Mouse (Mus musculus) heart, adult 11 months (tissue): ENCODE data around the gene Bicdl1.

Source experiments
- DNase-seq: peaks from one replicate; pipeline ENCODE4 v3.0.0; 2022

The Bicdl1 gene

DNA sequence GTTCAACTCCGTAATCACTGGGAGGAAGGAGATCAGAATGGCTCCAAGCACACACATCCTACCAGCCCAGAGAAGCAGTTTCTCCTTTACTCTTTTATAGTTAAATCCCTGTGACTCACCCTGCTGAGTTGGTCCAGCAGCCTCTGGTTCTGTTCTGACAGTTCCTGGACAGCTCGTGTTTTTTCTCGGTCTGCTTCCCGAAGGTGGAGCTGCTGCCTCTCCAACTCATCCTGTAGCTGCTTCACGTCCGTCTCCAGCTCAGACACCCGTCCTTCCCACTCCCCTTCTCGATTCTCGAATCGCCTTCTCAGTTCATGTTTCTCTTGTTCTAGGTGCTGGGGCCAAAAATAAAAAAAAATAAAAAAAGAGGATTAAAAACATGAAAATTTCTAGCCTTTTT lies 7.0 kb downstream of the Bicdl1 start:
- DNase-seq: peak; percentile 77

GRCm38 (mm10) chr5:115722188-115722959 lies 9.0 kb downstream of the Bicdl1 start:
- DNase-seq: no peak

- DNase-seq: no peak
Measured at GRCm38 (mm10) chr5:115720761-115721160, 10.7 kb downstream of the Bicdl1 start.

- DNase-seq: no peak
Measured at GRCm38 (mm10) chr5:115717693-115718092, 13.7 kb downstream of the Bicdl1 start.

GRCm38 (mm10) chr5:115717106-115717505 lies 14.3 kb downstream of the Bicdl1 start:
- DNase-seq: no peak

- no peak for DNase-seq
Measured at GRCm38 (mm10) chr5:115716426-115716825, 15.0 kb downstream of the Bicdl1 start.

- DNase-seq: peak; percentile 55
Measured at GRCm38 (mm10) chr5:115714761-115715160, 16.7 kb downstream of the Bicdl1 start.

DNA sequence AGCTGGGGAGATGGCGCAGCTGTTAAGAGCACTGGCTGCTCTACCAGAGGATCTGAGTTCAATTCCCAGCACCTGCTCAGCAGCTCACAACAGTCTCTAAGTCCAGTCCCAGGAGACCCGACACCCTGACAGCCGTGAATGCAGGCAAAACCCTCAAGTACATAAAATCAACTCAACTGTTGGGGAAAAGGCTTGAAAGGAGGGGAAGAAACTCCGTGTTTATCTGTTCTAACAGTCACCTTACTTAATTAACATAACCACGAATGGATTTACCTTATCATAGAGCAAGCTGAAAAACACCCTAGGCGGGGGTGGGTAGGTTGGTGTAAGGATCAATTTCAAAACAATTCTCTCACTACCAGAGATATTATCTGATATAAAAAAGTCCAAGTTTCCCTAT lies 18.9 kb downstream of the Bicdl1 start:
- DNase-seq: peak; percentile 53

DNA sequence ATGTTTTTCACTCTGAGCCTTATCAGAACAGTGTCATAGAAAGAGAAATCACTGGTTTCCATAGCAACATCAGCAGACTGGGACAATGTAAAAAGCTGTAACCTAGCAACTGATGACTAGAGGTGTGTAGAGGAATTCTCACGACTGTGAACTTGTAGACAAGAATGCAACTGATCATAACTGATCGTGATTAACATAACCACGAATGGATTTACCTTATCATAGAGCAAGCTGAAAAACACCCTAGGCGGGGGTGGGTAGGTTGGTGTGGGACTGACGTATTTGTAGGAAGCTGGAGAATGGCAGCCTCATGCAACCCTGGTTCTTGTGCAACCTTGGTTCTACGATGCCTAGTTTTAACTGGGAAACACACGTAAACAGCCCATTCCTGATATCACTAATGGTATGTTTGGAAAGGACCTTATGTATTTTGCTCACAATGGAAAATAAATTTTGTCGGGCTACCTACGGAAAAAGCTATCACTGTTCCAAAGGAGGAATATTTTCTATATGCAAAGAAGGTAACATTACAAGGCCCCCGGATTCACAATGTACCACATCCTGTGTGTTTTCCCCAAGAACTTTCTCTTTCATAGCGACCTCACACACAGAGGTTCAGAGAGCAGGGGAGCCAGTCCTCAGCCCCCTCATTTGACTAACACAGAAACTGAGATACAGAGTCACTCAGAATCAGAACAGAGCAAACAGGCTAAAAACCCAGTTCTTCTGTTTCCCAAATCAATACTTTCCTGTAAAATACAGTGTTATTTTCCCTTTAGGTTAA lies 19.6 kb downstream of the Bicdl1 start:
- peak; percentile 41 for DNase-seq

DNA sequence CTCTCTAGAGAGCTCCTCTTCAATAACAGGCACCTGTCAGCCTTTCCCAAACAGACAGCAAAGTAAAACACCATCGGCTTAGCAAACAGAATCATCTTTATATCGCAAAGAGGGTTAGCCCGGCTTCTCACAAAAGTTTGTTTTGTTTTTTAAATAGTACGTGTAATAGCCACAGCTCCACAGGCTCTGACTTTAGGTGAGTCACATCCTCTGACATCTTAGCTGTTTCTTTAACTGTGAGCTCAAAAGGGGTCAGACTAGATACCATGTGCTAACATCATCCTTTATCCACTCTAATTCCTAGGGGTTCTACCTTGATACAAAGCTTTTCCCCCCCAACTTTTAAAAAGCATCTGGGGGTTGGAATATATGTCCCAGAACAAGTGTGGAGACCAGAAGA lies 21.2 kb downstream of the Bicdl1 start:
- DNase-seq: no peak

DNA sequence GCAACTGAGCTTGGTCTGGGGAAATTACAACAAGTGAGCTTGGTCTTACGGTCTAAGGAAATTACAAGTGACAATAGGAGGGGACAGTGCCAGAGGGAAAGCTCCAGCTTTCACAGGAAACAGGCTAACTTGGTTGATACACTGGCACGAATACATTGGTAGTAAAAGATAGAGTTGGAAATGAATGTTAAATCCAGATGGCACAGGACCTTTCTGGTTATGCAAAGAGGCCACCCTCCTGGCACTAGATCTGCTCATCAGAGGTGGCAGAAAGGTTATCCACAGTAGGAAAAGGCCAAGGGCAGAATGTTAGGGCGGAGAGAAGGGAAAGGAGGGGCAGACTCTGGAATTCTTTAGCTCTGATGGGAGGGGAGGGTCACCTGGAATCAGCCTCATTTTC lies 22.5 kb downstream of the Bicdl1 start:
- peak; percentile 33 for DNase-seq

GRCm38 (mm10) chr5:115701981-115702380 lies 29.4 kb downstream of the Bicdl1 start:
- no peak for DNase-seq

GRCm38 (mm10) chr5:115701215-115701614 lies 30.2 kb downstream of the Bicdl1 start:
- peak; percentile 31 for DNase-seq

DNA sequence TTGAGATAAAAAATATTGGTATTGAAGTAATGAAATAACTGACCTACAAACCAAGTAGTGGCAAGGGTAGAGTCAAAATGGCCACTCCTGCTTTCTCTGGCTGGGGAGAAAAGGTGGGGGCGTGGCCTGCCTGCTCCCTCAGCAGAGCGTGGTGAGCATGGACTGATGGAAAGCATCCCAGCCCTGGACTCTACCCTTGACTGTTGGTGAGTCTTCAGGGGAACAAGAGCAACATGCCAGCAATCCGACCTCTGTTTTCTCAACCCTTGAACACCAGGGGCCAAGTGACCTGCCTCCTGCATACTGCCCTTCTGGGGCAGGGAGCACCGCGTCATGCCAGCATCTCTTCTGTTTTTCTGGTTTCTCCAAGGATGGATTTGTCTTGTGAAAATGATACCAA lies 34.6 kb downstream of the Bicdl1 start:
- no peak for DNase-seq

DNA sequence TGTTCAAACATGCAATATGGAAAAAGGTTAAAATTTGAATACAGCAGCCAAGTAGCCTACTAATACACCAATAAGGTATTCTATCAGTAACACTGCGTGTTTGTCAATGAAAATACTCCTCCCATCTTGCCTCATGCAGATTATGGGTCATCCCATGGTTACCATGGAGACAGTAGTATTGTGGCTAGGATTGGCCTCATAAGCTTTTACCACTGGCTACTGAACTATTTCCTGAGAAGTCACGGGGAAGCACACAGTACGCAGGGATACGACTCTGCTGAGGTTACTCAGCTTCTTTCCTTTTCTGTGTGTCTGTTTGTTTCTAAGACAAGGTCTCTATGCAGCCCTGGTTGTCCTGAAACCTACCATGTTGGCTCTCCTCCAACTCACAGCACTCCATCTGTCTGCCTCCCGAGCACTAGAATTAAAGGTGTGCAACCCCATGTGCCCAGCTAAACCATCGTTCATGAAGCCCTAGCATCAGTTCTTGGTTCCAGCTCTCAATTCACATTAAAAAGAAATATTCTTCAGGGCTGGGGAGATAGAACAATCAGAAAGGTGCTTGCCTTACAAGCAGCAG lies 36.1 kb downstream of the Bicdl1 start:
- peak; percentile 9 for DNase-seq

- DNase-seq: peak; percentile 74
Measured at GRCm38 (mm10) chr5:115693271-115693670, 38.1 kb downstream of the Bicdl1 start.

- peak; percentile 87 for DNase-seq
Measured at GRCm38 (mm10) chr5:115686716-115687115, 44.7 kb downstream of the Bicdl1 start.

- peak; percentile 70 for DNase-seq
Measured at GRCm38 (mm10) chr5:115685126-115685525, 46.3 kb downstream of the Bicdl1 start.

- DNase-seq: peak; percentile 62
Measured at GRCm38 (mm10) chr5:115671846-115672245, 59.6 kb downstream of the Bicdl1 start.

DNA sequence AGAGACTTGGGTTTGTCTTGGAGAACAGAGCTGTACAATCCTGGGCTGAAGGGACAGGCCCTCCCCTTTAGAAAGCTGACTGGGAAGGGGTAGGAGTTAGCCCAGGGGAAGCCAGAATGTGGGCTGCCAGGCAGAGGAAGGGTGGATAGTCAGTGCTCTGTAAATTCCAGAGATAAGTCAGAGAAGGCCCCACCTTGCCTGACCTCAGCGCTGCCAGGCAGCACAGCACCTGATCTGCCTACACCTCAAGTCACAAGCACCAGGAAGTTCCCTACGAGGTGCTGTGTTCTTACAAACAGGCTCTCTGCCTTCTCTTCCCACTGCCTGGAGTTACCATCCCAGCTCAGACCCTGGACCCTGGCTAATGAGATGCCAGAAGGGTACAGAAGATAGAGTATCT lies 61.0 kb downstream of the Bicdl1 start:
- DNase-seq: peak; percentile 85

DNA sequence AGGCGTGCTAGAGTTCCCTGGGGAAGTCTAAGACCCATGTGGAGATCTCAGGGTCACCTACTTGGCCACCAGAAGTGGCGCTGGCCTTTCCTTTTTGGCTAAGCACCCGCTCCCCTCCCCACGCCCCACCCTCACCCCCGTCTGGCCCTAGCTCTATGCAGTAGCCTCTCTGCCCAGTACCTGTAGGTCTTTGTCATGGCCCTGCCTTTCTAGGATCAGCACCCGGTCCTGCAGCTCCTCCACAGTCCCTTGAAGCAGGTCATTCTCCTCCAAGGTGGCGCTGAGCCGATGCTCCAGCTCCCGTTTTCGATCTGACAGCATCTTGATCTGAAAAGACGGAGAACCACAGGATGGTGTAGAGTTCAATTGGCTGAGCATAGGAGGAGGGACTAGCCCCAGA lies 61.4 kb downstream of the Bicdl1 start:
- DNase-seq: peak; percentile 76

GRCm38 (mm10) chr5:115668986-115669385 lies 62.4 kb downstream of the Bicdl1 start:
- peak; percentile 68 for DNase-seq

DNA sequence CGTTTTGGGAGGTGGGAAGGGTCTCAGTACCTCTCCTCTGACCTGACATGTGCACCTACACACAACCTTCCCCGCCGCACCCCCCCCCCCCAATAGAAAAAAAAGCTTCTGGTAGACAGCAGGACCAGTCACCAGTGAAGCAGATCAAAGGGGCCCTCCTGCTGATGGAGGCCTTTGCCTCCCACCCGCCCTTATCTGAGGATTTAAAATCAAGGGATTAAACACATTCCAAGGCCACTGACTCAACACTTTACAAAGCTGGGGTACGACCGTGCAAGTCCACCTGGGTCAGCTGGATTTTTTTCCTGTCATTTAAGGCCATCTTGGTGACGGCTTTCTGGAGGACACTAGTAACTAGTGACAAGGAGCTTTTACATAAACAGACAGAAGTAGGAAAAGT lies 63.5 kb downstream of the Bicdl1 start:
- DNase-seq: peak; percentile 60

GRCm38 (mm10) chr5:115667210-115667609 lies 64.2 kb downstream of the Bicdl1 start:
- no peak for DNase-seq
